Mouse (Mus musculus) lung, postnatal 0 days (tissue): Measurements from ENCODE around the gene Btbd16.

Source experiments
- CTCF ChIP-seq: IDR thresholded peaks from 2 replicates; pipeline ENCODE4 v1.5.1; 2016; ENCODE audit warnings: antibody characterized with exemption, mild to moderate bottlenecking
- EP300 ChIP-seq: IDR thresholded peaks from 2 replicates; pipeline ENCODE4 v1.6.1; 2016; ENCODE audit warnings: antibody characterized with exemption, mild to moderate bottlenecking, control low read depth

- TF ChIP-seq CTCF (no peak), EP300 (no peak)
Observed at GRCm38 (mm10) chr7:130866640-130867039, 92.8 kb downstream of the Btbd16 start.
